In genomic region chr8:94735426-94736094, GRCm38 (mm10) we compare ENCODE assay signal across 8 mouse cellular contexts. TPM values are rescaled to one million over a fixed set of nuclear protein-coding genes. Genes with fewer than 3 reads are reported as not detected.
A peak's percentile ranks its signal among the peaks of the same experiment; 100 is the strongest.
DNase-seq lines count a peak whose midpoint lies in the region; ATAC-seq and TF ChIP-seq lines count a peak whose summit lies in the region.

No protein-coding gene starts in this region.

- H3K9ac ChIP-seq in intestine, embryonic 14.5 days (ENCODE audit: low read length): no peak overlapping the region
- no peak overlapping the region for H3K9ac ChIP-seq in intestine, embryonic 16.5 days (ENCODE audit: low read depth, low read length)
- H3K9ac ChIP-seq in kidney, postnatal 0 days (ENCODE audit: low read depth, low read length): no peak overlapping the region
- H3K9ac ChIP-seq in hindbrain, embryonic 14.5 days: no peak overlapping the region

- H3K27ac ChIP-seq in intestine, embryonic 14.5 days (ENCODE audit: low read depth): no peak overlapping the region
- H3K27ac ChIP-seq in intestine, embryonic 16.5 days (ENCODE audit: low read length): no peak overlapping the region
- H3K27ac ChIP-seq in brown adipose tissue, adult 24 weeks (replicated peaks; ENCODE audit: low read depth, low read length): 0 out of 2 replicates have a peak overlapping the region, but pooled peaks have one; percentile 7
- H3K27ac ChIP-seq in kidney, postnatal 0 days: peak overlapping the region; percentile 26; the same call in 1 of the 2 replicates
- H3K27ac ChIP-seq in hindbrain, embryonic 14.5 days: no peak overlapping the region

- no peak overlapping the region for H3K4me3 ChIP-seq in intestine, embryonic 14.5 days (ENCODE audit: low read depth, low read length)
- no peak overlapping the region for H3K4me3 ChIP-seq in intestine, embryonic 16.5 days (ENCODE audit: low read length)
- H3K4me3 ChIP-seq in brown adipose tissue, adult 24 weeks (ENCODE audit: insufficient read depth, low read depth, low read length): peak overlapping the region; percentile 14; the same call in 1 of the 2 replicates
- no peak overlapping the region for H3K4me3 ChIP-seq in kidney, postnatal 0 days (replicated peaks; ENCODE audit: low read depth, low read length)
- H3K4me3 ChIP-seq in hindbrain, embryonic 14.5 days (replicated peaks; ENCODE audit: low read length): no peak overlapping the region

- no peak for ATAC-seq in intestine, embryonic 14.5 days (replicated peaks; ENCODE audit: low FRiP score, low TSS enrichment, low read depth)
- ATAC-seq in intestine, embryonic 16.5 days: no peak
- ATAC-seq in kidney, postnatal 0 days (replicated peaks; ENCODE audit: low FRiP score, low read depth): no peak
- peak; percentile 39; the same call in 1 of the 2 replicates for ATAC-seq in megakaryocyte progenitor cell, adult 5-6 weeks (replicated peaks; ENCODE audit: poor library complexity)
- ATAC-seq in hindbrain, embryonic 14.5 days (ENCODE audit: low FRiP score): no peak

- DNase-seq in intestine, embryonic 14.5 days (ENCODE audit: low spot score): peak; percentile 44
- peak; percentile 60 for DNase-seq in kidney, postnatal 0 days (ENCODE audit: low spot score)
- no peak for DNase-seq in right cerebral cortex, postnatal 10 days (ENCODE audit: low spot score in 2 of 2)
- DNase-seq in urinary bladder, postnatal 36 days (ENCODE audit: low spot score in 2 of 2): no peak
- DNase-seq in hindbrain, embryonic 14.5 days (ENCODE audit: low spot score): no peak

- H3K4me2 ChIP-seq in intestine, embryonic 14.5 days (ENCODE audit: low read length): no peak overlapping the region
- H3K4me2 ChIP-seq in intestine, embryonic 16.5 days (ENCODE audit: low read depth, low read length): no peak overlapping the region
- H3K4me2 ChIP-seq in kidney, postnatal 0 days (ENCODE audit: low read length): no peak overlapping the region
- no peak overlapping the region for H3K4me2 ChIP-seq in hindbrain, embryonic 14.5 days (replicated peaks)

- no peak for TF ChIP-seq CTCF in kidney, postnatal 0 days (IDR thresholded peaks at IDR 0.05; ENCODE audit: low read depth)

- H3K4me1 ChIP-seq in intestine, embryonic 14.5 days (replicated peaks; ENCODE audit: control insufficient read depth, insufficient read depth, low read length): no peaks in the 10 kb centered on the region
- H3K4me1 ChIP-seq in intestine, embryonic 16.5 days (ENCODE audit: control insufficient read depth, insufficient read depth, low read length): peaks cover 10% of the 10 kb centered on the region; the same call in 1 of the 2 replicates
- no peaks in the 10 kb centered on the region for H3K4me1 ChIP-seq in brown adipose tissue, adult 24 weeks (ENCODE audit: control insufficient read depth, insufficient read depth, insufficient read length, low read length)
- no peaks in the 10 kb centered on the region for H3K4me1 ChIP-seq in kidney, postnatal 0 days (replicated peaks; ENCODE audit: insufficient read depth, low read length)
- H3K4me1 ChIP-seq in hindbrain, embryonic 14.5 days (replicated peaks; ENCODE audit: control insufficient read depth, insufficient read depth, low read length): no peaks in the 10 kb centered on the region

- no peaks in the 10 kb centered on the region for H3K27me3 ChIP-seq in intestine, embryonic 14.5 days (replicated peaks; ENCODE audit: control insufficient read depth, insufficient read depth, low read length)
- no peaks in the 10 kb centered on the region for H3K27me3 ChIP-seq in intestine, embryonic 16.5 days (replicated peaks; ENCODE audit: control insufficient read depth, insufficient read depth, low read length)
- no peaks in the 10 kb centered on the region for H3K27me3 ChIP-seq in kidney, postnatal 0 days (ENCODE audit: insufficient read depth, low read length)
- H3K27me3 ChIP-seq in hindbrain, embryonic 14.5 days (ENCODE audit: control insufficient read depth, insufficient read depth, low read length): no peaks in the 10 kb centered on the region

- H3K36me3 ChIP-seq in intestine, embryonic 14.5 days (ENCODE audit: control insufficient read depth, insufficient read depth, low read length): no peaks in the 10 kb centered on the region
- H3K36me3 ChIP-seq in intestine, embryonic 16.5 days (ENCODE audit: control insufficient read depth, insufficient read depth, low read length): no peaks in the 10 kb centered on the region
- H3K36me3 ChIP-seq in kidney, postnatal 0 days (ENCODE audit: insufficient read depth, low read length): no peaks in the 10 kb centered on the region
- no peaks in the 10 kb centered on the region for H3K36me3 ChIP-seq in hindbrain, embryonic 14.5 days (replicated peaks; ENCODE audit: control insufficient read depth, insufficient read depth)

- WGBS in intestine, embryonic 14.5 days: 57% methylated on average over 5 of the region's 5 CpGs
- WGBS in intestine, embryonic 16.5 days: 54% methylated on average over 5 of the region's 5 CpGs
- 50% methylated on average over 5 of the region's 5 CpGs for WGBS in kidney, postnatal 0 days
- WGBS in hindbrain, embryonic 14.5 days: 88% methylated on average over 5 of the region's 5 CpGs

- peaks cover 1% of the 10 kb centered on the region; the same call in 1 of the 2 replicates for H3K9me3 ChIP-seq in intestine, embryonic 14.5 days (ENCODE audit: control insufficient read depth, low read length)
- no peaks in the 10 kb centered on the region for H3K9me3 ChIP-seq in intestine, embryonic 16.5 days (ENCODE audit: control insufficient read depth, low read length)
- H3K9me3 ChIP-seq in kidney, postnatal 0 days (replicated peaks; ENCODE audit: low read length): no peaks in the 10 kb centered on the region
- H3K9me3 ChIP-seq in hindbrain, embryonic 14.5 days (ENCODE audit: control insufficient read depth, low read length): no peaks in the 10 kb centered on the region

RNA-seq across cellular contexts. Expression of gene Ccl22, which starts 9.8 kb away (rescaled TPM):
- not detected in 2 replicates for polyA plus RNA-seq in intestine, embryonic 14.5 days (2014; fragmentation: Nextera tagmentation; extraction: Ambion mirVana)
- polyA plus RNA-seq in intestine, embryonic 16.5 days (2015; fragmentation: Nextera tagmentation; extraction: Ambion mirVana): 0.10 TPM in 1 of 2 replicates, not detected in the other
- not detected in 2 replicates for polyA plus RNA-seq in brown adipose tissue, adult 24 weeks (2012; ENCODE audit: insufficient read depth, insufficient read length, missing spikeins)
- not detected in 2 replicates for polyA plus RNA-seq in kidney, postnatal 0 days (2015; fragmentation: Nextera tagmentation; extraction: Ambion mirVana)
- not detected in 2 replicates for total RNA-seq in megakaryocyte progenitor cell, adult 5-6 weeks (2015)
- total RNA-seq in megakaryocyte progenitor cell, adult 5-6 weeks (2017): not detected in 2 replicates
- not detected in 2 replicates for polyA plus RNA-seq in hindbrain, embryonic 14.5 days (2014; fragmentation: Nextera tagmentation; extraction: Ambion mirVana)

RNA-seq across cellular contexts. Expression of gene Cx3cl1, which starts 36.2 kb away (rescaled TPM):
- polyA plus RNA-seq in intestine, embryonic 14.5 days (2014; fragmentation: Nextera tagmentation; extraction: Ambion mirVana): 7.2 and 10.8 TPM in 2 replicates
- 34.7 and 47.2 TPM in 2 replicates for polyA plus RNA-seq in intestine, embryonic 16.5 days (2015; fragmentation: Nextera tagmentation; extraction: Ambion mirVana)
- polyA plus RNA-seq in brown adipose tissue, adult 24 weeks (2012; ENCODE audit: insufficient read depth, insufficient read length, missing spikeins): 1.7 and 2.2 TPM in 2 replicates
- 21.5 and 23.4 TPM in 2 replicates for polyA plus RNA-seq in kidney, postnatal 0 days (2015; fragmentation: Nextera tagmentation; extraction: Ambion mirVana)
- 0.57 TPM in 1 of 2 replicates, not detected in the other for total RNA-seq in megakaryocyte progenitor cell, adult 5-6 weeks (2015)
- not detected in 2 replicates for total RNA-seq in megakaryocyte progenitor cell, adult 5-6 weeks (2017)
- 32.6 and 42.0 TPM in 2 replicates for polyA plus RNA-seq in hindbrain, embryonic 14.5 days (2014; fragmentation: Nextera tagmentation; extraction: Ambion mirVana)

RNA-seq across cellular contexts. Expression of gene Pllp, which starts 39.5 kb away (rescaled TPM):
- polyA plus RNA-seq in intestine, embryonic 14.5 days (2014; fragmentation: Nextera tagmentation; extraction: Ambion mirVana): 41.0 and 45.1 TPM in 2 replicates
- polyA plus RNA-seq in intestine, embryonic 16.5 days (2015; fragmentation: Nextera tagmentation; extraction: Ambion mirVana): 55.6 and 64.0 TPM in 2 replicates
- polyA plus RNA-seq in brown adipose tissue, adult 24 weeks (2012; ENCODE audit: insufficient read depth, insufficient read length, missing spikeins): 1.6 and 1.9 TPM in 2 replicates
- polyA plus RNA-seq in kidney, postnatal 0 days (2015; fragmentation: Nextera tagmentation; extraction: Ambion mirVana): 16.6 and 17.5 TPM in 2 replicates
- total RNA-seq in megakaryocyte progenitor cell, adult 5-6 weeks (2015): not detected in 2 replicates
- not detected in 2 replicates for total RNA-seq in megakaryocyte progenitor cell, adult 5-6 weeks (2017)
- polyA plus RNA-seq in hindbrain, embryonic 14.5 days (2014; fragmentation: Nextera tagmentation; extraction: Ambion mirVana): 2.0 and 2.2 TPM in 2 replicates

Comparison
In these comparisons a context has a peak if more than half of its experiments do, and no peak if none do; other contexts are left out.
1. DNase-seq: peak in intestine, embryonic 14.5 days (single experiment) and kidney, postnatal 0 days (single experiment); none in right cerebral cortex, postnatal 10 days (0 of 2), urinary bladder, postnatal 36 days (0 of 2) and hindbrain, embryonic 14.5 days (single experiment).
2. H3K27ac ChIP-seq: peak in brown adipose tissue, adult 24 weeks (single experiment) and kidney, postnatal 0 days (single experiment); none in intestine, embryonic 14.5 days (single experiment), intestine, embryonic 16.5 days (single experiment) and hindbrain, embryonic 14.5 days (single experiment).